Mouse (Mus musculus) bone marrow, adult 2 months (tissue): ENCODE results near the gene Matn4. TPM values are rescaled to one million over a fixed set of nuclear protein-coding genes. Genes with fewer than 3 reads are reported as not detected.
A peak's percentile ranks its signal among the peaks of the same experiment; 100 is the strongest.

ENCODE experiments used
- H3K27ac ChIP-seq: fragments of 200-500 bp; 2 replicates; pipeline ENCODE4 v1.5.1; 2012; ENCODE audit warnings: low read depth, mild to moderate bottlenecking, control low read depth, inconsistent platforms, low read length; ENCODE audit not compliant: control insufficient read depth, poor library complexity, insufficient read depth
- H3K4me1 ChIP-seq: fragments of 200-500 bp; 2 replicates; pipeline ENCODE4 v1.6.1; 2011; ENCODE audit warnings: low read length; ENCODE audit not compliant: control insufficient read depth, insufficient read depth
- H3K4me3 ChIP-seq: fragments of 200-500 bp; replicated peaks from 2 replicates; pipeline ENCODE3; 2011; ENCODE audit warnings: mild to moderate bottlenecking, low read depth, low read length, control low read depth; ENCODE audit not compliant: control insufficient read depth
- CTCF ChIP-seq: fragments of 200-500 bp; IDR thresholded peaks from 2 replicates; pipeline ENCODE4 v1.5.1; 2011; ENCODE audit warnings: low read length, control low read depth; ENCODE audit not compliant: control insufficient read depth, insufficient read depth
- POLR2A ChIP-seq: fragments of 200-500 bp; IDR thresholded peaks from 2 replicates; pipeline ENCODE4 v1.6.1; 2011; ENCODE audit warnings: low read depth, mild to moderate bottlenecking, control low read depth, low read length, borderline replicate concordance; ENCODE audit not compliant: control insufficient read depth
- WGBS: fragments of 180-500 bp; shearing (Covaris S2); methylation state at CpG from one replicate; pipeline ENCODE4 v1.1.7; 2018; 5-methylcytosine and 5-hydroxymethylcytosine counted together
- polyA plus RNA-seq: library from polyadenylated mRNA; stranded (reverse); fragments of >200 nt; gene quantifications from 2 replicates; pipeline ENCODE4 v1.2.4, GENCODE M21; 2011; ENCODE audit warnings: low replicate concordance; ENCODE audit not compliant: missing spikeins, insufficient read depth, insufficient read length

The Matn4 gene
- polyA plus RNA-seq, 1 experiment, result 1.2 TPM

- WGBS, result 0% methylated on average over 2 of the region's 2 CpGs
- no peak overlapping the region for H3K4me3 ChIP-seq
- H3K27ac ChIP-seq, result no peak overlapping the region
- peaks cover 3% of the 10 kb centered on the region for H3K4me1 ChIP-seq
- TF ChIP-seq CTCF (no peak), POLR2A (no peak)
Observed at GRCm38 (mm10) chr2:164417198-164417597, 12.2 kb upstream of the Matn4 start.

- Histone ChIP-seq H3K27ac (no peak overlapping the region), H3K4me3 (peak overlapping the region; percentile 17), H3K4me1 (peaks cover 3% of the 10 kb centered on the region)
- WGBS, result 55% methylated on average over 10 of the region's 10 CpGs
- no peak for TF ChIP-seq POLR2A
- no peak for TF ChIP-seq CTCF
Observed at GRCm38 (mm10) chr2:164414581-164414980, 9.6 kb upstream of the Matn4 start.

- H3K4me1 ChIP-seq, result peaks cover 3% of the 10 kb centered on the region
- no peak overlapping the region for H3K27ac ChIP-seq
- TF ChIP-seq CTCF (no peak), POLR2A (no peak; the same call in 1 of the 2 replicates)
- 49% methylated on average over 28 of the region's 28 CpGs for WGBS
- H3K4me3 ChIP-seq, result no peak overlapping the region
Observed at GRCm38 (mm10) chr2:164414167-164414566, 9.2 kb upstream of the Matn4 start.

GRCm38 (mm10) chr2:164407708-164408107, 2.7 kb upstream of the Matn4 start:
- H3K27ac ChIP-seq, result no peak overlapping the region
- WGBS, result 2% methylated on average over 22 of the region's 22 CpGs
- no peaks in the 10 kb centered on the region for H3K4me1 ChIP-seq
- H3K4me3 ChIP-seq, result no peak overlapping the region
- TF ChIP-seq CTCF (peak; percentile 90), POLR2A (no peak)

- no peak overlapping the region for H3K4me3 ChIP-seq
- no peaks in the 10 kb centered on the region for H3K4me1 ChIP-seq
- no peak overlapping the region for H3K27ac ChIP-seq
- WGBS, result 44% methylated on average over 5 of the region's 5 CpGs
- TF ChIP-seq POLR2A (no peak), CTCF (no peak)
Observed at GRCm38 (mm10) chr2:164405519-164405918, 559 bp upstream of the Matn4 start.

- TF ChIP-seq POLR2A (no peak), CTCF (no peak)
- Histone ChIP-seq H3K4me1 (no peaks in the 10 kb centered on the region), H3K27ac (no peak overlapping the region), H3K4me3 (no peak overlapping the region)
- WGBS, result 9% methylated on average over 49 of the region's 49 CpGs
Observed at GRCm38 (mm10) chr2:164404082-164404990, 624 bp downstream of the Matn4 start.

- no peak for TF ChIP-seq CTCF
- TF ChIP-seq POLR2A, result no peak
- H3K4me3 ChIP-seq, result no peak overlapping the region
- no peaks in the 10 kb centered on the region for H3K4me1 ChIP-seq
- no peak overlapping the region for H3K27ac ChIP-seq
- WGBS, result 17% methylated on average over 14 of the region's 14 CpGs
Observed at GRCm38 (mm10) chr2:164403396-164404081, 1.4 kb downstream of the Matn4 start.

GRCm38 (mm10) chr2:164402906-164403305, 2.1 kb downstream of the Matn4 start, which contains the start of gene Rbpjl:
TSS of gene Rbpjl (plus strand) at chr2:164403141.
- no peak within 1 kb of the TSS for H3K27ac ChIP-seq
- H3K4me1 ChIP-seq, result no peaks in the 10 kb centered on the region
- TF ChIP-seq CTCF, result peak; percentile 79
- TF ChIP-seq POLR2A, result no peak
- no peak within 1 kb of the TSS for H3K4me3 ChIP-seq
- 8% methylated on average over 17 of the region's 17 CpGs for WGBS
